Mouse (Mus musculus): ENCODE measurements around the gene Olfr312. TPM values are rescaled to one million over a fixed set of nuclear protein-coding genes. Genes with fewer than 3 reads are reported as not detected.
A peak's percentile ranks its signal among the peaks of the same experiment; 100 is the strongest.
"Not testable (repeated sequence)": the region's sequence is repeated elsewhere in the genome, so short reads cannot be mapped to it uniquely, and the experiment has no call there.

Olfr312 gene
- polyA plus RNA-seq, 1 experiment from 2014 or later, result not detected

DNA sequence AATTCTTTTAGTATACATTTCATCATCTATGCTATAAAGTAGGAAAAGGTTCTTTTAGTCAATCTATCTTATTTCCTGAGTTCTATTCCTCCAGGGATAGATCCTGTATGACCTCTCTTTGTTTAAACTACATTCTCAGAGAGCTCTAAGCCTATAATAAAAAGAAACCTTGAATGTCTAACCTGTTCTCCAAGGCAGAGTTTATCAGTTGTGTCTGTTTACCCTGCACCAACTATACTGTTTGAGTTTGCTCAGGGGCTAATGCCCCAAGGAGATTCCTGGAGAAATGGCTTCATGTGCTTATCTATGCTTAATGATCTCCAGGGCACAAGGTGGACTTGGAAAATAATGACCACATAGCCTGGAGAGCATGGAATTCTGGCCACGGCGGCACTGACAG, 24.6 kb upstream of the Olfr312 start:
- DNase-seq (ENCODE audit: low spot score), result no peak
- 93% methylated on average over 2 of the region's 2 CpGs for WGBS

GRCm38 (mm10) chr11:58812001-58812400, 17.0 kb upstream of the Olfr312 start:
- no peak overlapping the region for H3K4me3 ChIP-seq
- H3K36me3 ChIP-seq, result no peaks in the 10 kb centered on the region
- DNase-seq (ENCODE audit: low spot score), result no peak
- no peak overlapping the region for H3K27ac ChIP-seq
- H3K9me3 ChIP-seq, result no peaks in the 10 kb centered on the region
- WGBS, result 2% methylated on average over 1 of the region's 1 CpGs
- H3K4me1 ChIP-seq (replicated peaks), result no peaks in the 10 kb centered on the region
- no peaks in the 10 kb centered on the region for H3K27me3 ChIP-seq (ENCODE audit: insufficient read depth, poor library complexity, severe bottlenecking)

More for the DNA sequence above, 24.6 kb upstream of the Olfr312 start:
- H3K9me3 ChIP-seq, result no peaks in the 10 kb centered on the region
- no peaks in the 10 kb centered on the region for H3K27me3 ChIP-seq (ENCODE audit: insufficient read depth, poor library complexity, severe bottlenecking)
- no peak overlapping the region for H3K4me3 ChIP-seq
- H3K27ac ChIP-seq, result no peak overlapping the region
- peaks cover 16% of the 10 kb centered on the region for H3K4me1 ChIP-seq (replicated peaks)
- no peaks in the 10 kb centered on the region for H3K36me3 ChIP-seq

DNA sequence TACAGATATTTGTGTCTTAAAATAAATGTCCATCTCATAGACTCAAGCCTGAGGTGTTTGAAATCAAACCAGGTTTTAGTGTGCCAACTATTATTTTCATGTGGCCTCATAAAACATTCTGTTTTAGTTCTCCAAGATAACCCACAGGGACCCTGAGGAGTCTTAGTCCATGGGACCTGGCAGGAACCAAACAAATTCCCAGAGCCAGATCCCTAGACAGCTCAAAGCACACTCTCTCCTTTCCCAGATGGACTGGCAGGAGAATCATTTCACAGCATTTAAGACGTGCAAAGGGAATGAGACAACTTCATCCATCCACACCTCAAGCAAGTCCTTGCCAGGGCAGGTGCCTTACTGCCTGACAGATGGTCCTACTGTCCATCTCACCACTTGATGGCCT, 14.3 kb upstream of the Olfr312 start, which contains the start of gene Olfr313:
Gene Olfr313 (plus strand): TSS at position 301 of the 400 bp plus-strand sequence.
- DNase-seq (ENCODE audit: low spot score); H3K9me3 ChIP-seq; H3K27ac ChIP-seq; H3K4me3 ChIP-seq; H3K27me3 ChIP-seq (ENCODE audit: insufficient read depth, poor library complexity, severe bottlenecking); H3K4me1 ChIP-seq (replicated peaks); H3K36me3 ChIP-seq: not testable (repeated sequence)
- WGBS, result 66% methylated on average over 1 of the region's 1 CpGs

- Histone ChIP-seq H3K9me3 (no peaks in the 10 kb centered on the region), H3K27me3 (ENCODE audit: insufficient read depth, poor library complexity, severe bottlenecking) (no peaks in the 10 kb centered on the region), H3K36me3 (no peaks in the 10 kb centered on the region), H3K4me3 (no peak overlapping the region), H3K27ac (no peak overlapping the region), H3K4me1 (replicated peaks) (no peaks in the 10 kb centered on the region)
- 82% methylated on average over 1 of the region's 1 CpGs for WGBS
- no peak for DNase-seq (ENCODE audit: low spot score)
Observed at GRCm38 (mm10) chr11:58815676-58816075, 13.4 kb upstream of the Olfr312 start.

- no peak overlapping the region for H3K27ac ChIP-seq
- 90% methylated on average over 3 of the region's 3 CpGs for WGBS
- no peak overlapping the region for H3K4me3 ChIP-seq
- no peaks in the 10 kb centered on the region for H3K36me3 ChIP-seq
- no peaks in the 10 kb centered on the region for H3K4me1 ChIP-seq (replicated peaks)
- no peaks in the 10 kb centered on the region for H3K27me3 ChIP-seq (ENCODE audit: insufficient read depth, poor library complexity, severe bottlenecking)
- DNase-seq (ENCODE audit: low spot score), result no peak
- H3K9me3 ChIP-seq, result no peaks in the 10 kb centered on the region
Observed at GRCm38 (mm10) chr11:58829764-58830163, 727 bp downstream of the Olfr312 start.

GRCm38 (mm10) chr11:58832541-58832940, 3.5 kb downstream of the Olfr312 start:
- not testable (repeated sequence) for DNase-seq (ENCODE audit: low spot score); H3K4me1 ChIP-seq (replicated peaks); H3K27ac ChIP-seq; H3K9me3 ChIP-seq; H3K4me3 ChIP-seq; H3K27me3 ChIP-seq (ENCODE audit: insufficient read depth, poor library complexity, severe bottlenecking); H3K36me3 ChIP-seq
- 81% methylated on average over 3 of the region's 3 CpGs for WGBS

GRCm38 (mm10) chr11:58838951-58839350, 9.9 kb downstream of the Olfr312 start, which contains the start of gene Olfr311:
Gene Olfr311, plus strand, starts transcription at chr11:58839251.
- not testable (repeated sequence) for H3K4me3 ChIP-seq; H3K4me1 ChIP-seq (replicated peaks); H3K9me3 ChIP-seq; H3K36me3 ChIP-seq; H3K27ac ChIP-seq; H3K27me3 ChIP-seq (ENCODE audit: insufficient read depth, poor library complexity, severe bottlenecking); DNase-seq (ENCODE audit: low spot score)

- Histone ChIP-seq H3K27ac (peak within 1 kb of the TSS; percentile 88), H3K4me1 (replicated peaks) (peaks cover 12% of the 10 kb centered on the region)
- under 1% methylated on average over 24 of the region's 24 CpGs for WGBS
Observed at GRCm38 (mm10) chr11:58846919-58847461, 18.0 kb downstream of the Olfr312 start, which contains the start of gene Gm12258. Gene Gm12258, plus strand, starts transcription at chr11:58847158.

DNA sequence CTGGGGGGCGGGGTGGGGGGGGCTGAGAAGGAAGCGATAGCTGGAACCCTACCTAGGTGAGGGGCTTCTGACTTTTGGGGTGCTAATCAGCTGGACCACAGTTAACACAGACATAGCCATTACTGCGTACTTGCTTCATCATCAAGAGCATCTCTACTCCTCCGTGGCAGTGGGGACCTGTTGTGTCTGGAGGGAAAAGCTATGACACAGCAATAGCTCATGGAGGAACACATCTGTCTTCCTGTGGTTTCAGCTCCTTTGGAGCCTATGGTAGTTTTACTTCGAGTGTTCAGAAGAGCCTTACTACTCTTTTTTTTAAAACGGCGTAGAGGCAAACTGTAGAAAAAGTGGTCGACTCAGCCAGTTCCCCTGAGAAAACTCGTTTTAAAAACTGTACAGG, 18.6 kb downstream of the Olfr312 start:
- H3K36me3 ChIP-seq, result peaks cover 38% of the 10 kb centered on the region

More at GRCm38 (mm10) chr11:58846919-58847461, 18.0 kb downstream of the Olfr312 start, which contains the start of gene Gm12258:
- peak within 1 kb of the TSS; percentile 83 for H3K4me3 ChIP-seq
- no peaks in the 10 kb centered on the region; the same call in 1 of the 2 replicates for H3K9me3 ChIP-seq
- H3K27me3 ChIP-seq (ENCODE audit: insufficient read depth, poor library complexity, severe bottlenecking), result no peaks in the 10 kb centered on the region
- H3K36me3 ChIP-seq, result peaks cover 32% of the 10 kb centered on the region
- peak; percentile 87 for DNase-seq (ENCODE audit: low spot score)

DNA sequence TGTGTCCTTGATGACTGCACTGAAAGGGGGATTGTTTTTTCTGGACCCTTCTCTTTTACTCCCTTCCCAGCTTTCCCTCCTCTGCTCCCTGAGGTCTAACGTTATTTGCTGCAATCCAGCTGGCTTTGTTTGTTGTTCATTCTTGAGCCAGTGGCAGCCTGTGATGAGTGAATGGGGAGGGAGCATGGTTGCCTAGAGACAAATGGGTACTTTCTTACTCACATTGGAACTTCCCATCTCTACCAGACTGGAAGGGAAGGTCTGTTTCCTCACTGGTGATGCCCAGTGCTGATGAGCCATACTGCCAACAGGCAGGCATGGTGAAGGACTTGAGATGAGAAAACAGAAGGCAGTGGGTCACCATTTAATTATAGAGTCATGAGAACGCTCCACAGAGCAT, 20.7 kb downstream of the Olfr312 start:
- no peak for DNase-seq (ENCODE audit: low spot score)
- H3K27ac ChIP-seq, result no peak overlapping the region
- no peaks in the 10 kb centered on the region for H3K27me3 ChIP-seq (ENCODE audit: insufficient read depth, poor library complexity, severe bottlenecking)
- H3K4me1 ChIP-seq (replicated peaks), result peaks cover 12% of the 10 kb centered on the region
- H3K9me3 ChIP-seq, result no peaks in the 10 kb centered on the region; the same call in 1 of the 2 replicates
- 62% methylated on average over 2 of the region's 2 CpGs for WGBS
- H3K4me3 ChIP-seq, result no peak overlapping the region
- peaks cover 49% of the 10 kb centered on the region for H3K36me3 ChIP-seq

More for the DNA sequence above, 18.6 kb downstream of the Olfr312 start:
- Histone ChIP-seq H3K27me3 (ENCODE audit: insufficient read depth, poor library complexity, severe bottlenecking) (no peaks in the 10 kb centered on the region), H3K4me1 (replicated peaks) (peaks cover 12% of the 10 kb centered on the region), H3K9me3 (no peaks in the 10 kb centered on the region; the same call in 1 of the 2 replicates), H3K27ac (peak overlapping the region; percentile 88), H3K4me3 (peak overlapping the region; percentile 83)
- WGBS, result 46% methylated on average over 9 of the region's 9 CpGs
- no peak for DNase-seq (ENCODE audit: low spot score)

GRCm38 (mm10) chr11:58860744-58861143, 31.7 kb downstream of the Olfr312 start:
- WGBS, result 95% methylated on average over 8 of the region's 8 CpGs
- DNase-seq (ENCODE audit: low spot score), result no peak
- Histone ChIP-seq H3K27me3 (ENCODE audit: insufficient read depth, poor library complexity, severe bottlenecking) (no peaks in the 10 kb centered on the region), H3K4me3 (no peak overlapping the region), H3K4me1 (replicated peaks) (no peaks in the 10 kb centered on the region), H3K9me3 (peaks cover 28% of the 10 kb centered on the region), H3K36me3 (peaks cover 57% of the 10 kb centered on the region), H3K27ac (no peak overlapping the region)

DNA sequence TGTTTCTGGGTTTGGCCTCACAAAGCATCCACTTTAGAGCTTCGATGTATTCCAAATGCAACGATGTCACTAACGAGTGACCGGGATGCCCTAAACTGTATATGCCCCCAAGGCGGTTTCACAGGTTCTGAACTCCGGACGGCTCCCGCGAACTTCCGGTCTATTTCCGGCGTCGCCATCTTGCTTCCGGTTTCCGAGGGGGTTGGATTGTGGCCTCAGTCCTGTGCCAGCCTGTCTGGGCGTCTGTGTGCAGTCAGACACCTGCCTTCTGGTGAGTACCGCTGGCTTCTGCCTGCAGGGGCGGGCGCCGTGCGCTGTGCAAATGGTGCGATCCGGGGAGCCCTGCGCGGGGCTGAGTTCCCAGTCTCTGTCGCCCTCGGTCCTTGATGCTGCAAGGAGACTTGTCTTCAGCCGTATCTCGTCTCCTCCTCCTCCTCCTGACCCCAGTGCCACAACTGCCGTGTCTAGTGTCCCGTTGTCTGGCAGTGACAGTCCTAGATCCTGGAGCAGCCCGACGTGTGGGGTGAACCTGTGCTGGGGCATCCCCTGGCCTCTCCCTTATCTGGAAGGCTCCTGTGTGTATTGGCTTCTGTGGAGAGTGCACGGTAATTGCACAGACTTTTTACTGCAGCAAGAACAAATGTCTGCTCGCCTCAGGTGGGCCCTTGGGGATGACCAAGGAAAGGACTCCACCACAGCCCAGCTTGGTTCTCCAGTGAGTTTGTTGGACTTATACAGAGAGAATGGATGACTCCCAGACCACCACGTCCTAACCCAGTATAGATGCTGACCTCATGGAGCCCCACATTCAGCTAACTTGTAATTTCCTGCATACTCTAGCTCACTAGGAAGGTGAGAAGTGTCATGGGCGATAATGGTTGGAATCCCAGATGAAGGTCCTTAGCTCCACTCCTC, 38.3 kb downstream of the Olfr312 start, which contains the start of gene 2810021J22Rik:
Gene 2810021J22Rik (plus strand): TSS at position 178 of the 915 bp plus-strand sequence.
- Histone ChIP-seq H3K4me1 (replicated peaks) (peaks cover 12% of the 10 kb centered on the region), H3K9me3 (no peaks in the 10 kb centered on the region), H3K27me3 (ENCODE audit: insufficient read depth, poor library complexity, severe bottlenecking) (no peaks in the 10 kb centered on the region), H3K36me3 (peaks cover 32% of the 10 kb centered on the region), H3K4me3 (peak within 1 kb of the TSS; percentile 76), H3K27ac (peak within 1 kb of the TSS; percentile 93)
- peak; percentile 86 for DNase-seq (ENCODE audit: low spot score)
- WGBS, result 5% methylated on average over 37 of the region's 37 CpGs

- Histone ChIP-seq H3K36me3 (peaks cover 33% of the 10 kb centered on the region), H3K27ac (peak overlapping the region; percentile 93; the same call in 1 of the 2 replicates), H3K4me3 (peak overlapping the region; percentile 76), H3K27me3 (ENCODE audit: insufficient read depth, poor library complexity, severe bottlenecking) (no peaks in the 10 kb centered on the region), H3K9me3 (no peaks in the 10 kb centered on the region), H3K4me1 (replicated peaks) (peaks cover 12% of the 10 kb centered on the region)
- whole genome bisulfite sequencing, result 89% methylated on average over 6 of the region's 6 CpGs
- no peak for DNase-seq (ENCODE audit: low spot score)
Observed at GRCm38 (mm10) chr11:58867954-58868330, 38.9 kb downstream of the Olfr312 start.

All from hindbrain, embryonic 10.5 days (tissue).